Mouse (Mus musculus) cortical plate, adult 2 months (tissue): ENCODE data around the gene Ccnd3. TPM values are rescaled to one million over a fixed set of nuclear protein-coding genes. Genes with fewer than 3 reads are reported as not detected.

Source experiments
- H3K27ac ChIP-seq: fragments of 200-500 bp; 2 replicates; pipeline ENCODE4 v1.5.1; 2012; ENCODE audit warnings: low read length, control low read depth, inconsistent platforms; ENCODE audit not compliant: insufficient read depth
- H3K4me1 ChIP-seq: fragments of 200-500 bp; 2 replicates; pipeline ENCODE4 v1.6.1; 2011; ENCODE audit warnings: low read length; ENCODE audit not compliant: control insufficient read depth, insufficient read depth
- H3K4me3 ChIP-seq: fragments of 200-500 bp; 2 replicates; pipeline ENCODE4 v1.5.1; 2011; ENCODE audit warnings: mild to moderate bottlenecking, low read length, control low read depth; ENCODE audit not compliant: insufficient read depth
- CTCF ChIP-seq: fragments of 200-500 bp; IDR thresholded peaks from 2 replicates; pipeline ENCODE4 v1.5.1; 2011; ENCODE audit warnings: mild to moderate bottlenecking, control low read depth, low read length; ENCODE audit not compliant: insufficient read depth; ENCODE audit errors: extremely low read depth
- POLR2A ChIP-seq: fragments of 200-500 bp; IDR thresholded peaks from 2 replicates; pipeline ENCODE4 v1.6.1; 2011; ENCODE audit warnings: mild to moderate bottlenecking, low read length, control low read depth; ENCODE audit not compliant: insufficient read depth; ENCODE audit errors: extremely low read depth
- polyA plus RNA-seq: library from polyadenylated mRNA; depleted of rRNA; stranded (reverse); fragments of >200 nt; gene quantifications from 2 replicates; pipeline ENCODE4 v1.2.3, GENCODE M21; 2012; rRNA removed

Gene Ccnd3
- polyA plus RNA-seq, 1 experiment = 31.3 TPM

DNA sequence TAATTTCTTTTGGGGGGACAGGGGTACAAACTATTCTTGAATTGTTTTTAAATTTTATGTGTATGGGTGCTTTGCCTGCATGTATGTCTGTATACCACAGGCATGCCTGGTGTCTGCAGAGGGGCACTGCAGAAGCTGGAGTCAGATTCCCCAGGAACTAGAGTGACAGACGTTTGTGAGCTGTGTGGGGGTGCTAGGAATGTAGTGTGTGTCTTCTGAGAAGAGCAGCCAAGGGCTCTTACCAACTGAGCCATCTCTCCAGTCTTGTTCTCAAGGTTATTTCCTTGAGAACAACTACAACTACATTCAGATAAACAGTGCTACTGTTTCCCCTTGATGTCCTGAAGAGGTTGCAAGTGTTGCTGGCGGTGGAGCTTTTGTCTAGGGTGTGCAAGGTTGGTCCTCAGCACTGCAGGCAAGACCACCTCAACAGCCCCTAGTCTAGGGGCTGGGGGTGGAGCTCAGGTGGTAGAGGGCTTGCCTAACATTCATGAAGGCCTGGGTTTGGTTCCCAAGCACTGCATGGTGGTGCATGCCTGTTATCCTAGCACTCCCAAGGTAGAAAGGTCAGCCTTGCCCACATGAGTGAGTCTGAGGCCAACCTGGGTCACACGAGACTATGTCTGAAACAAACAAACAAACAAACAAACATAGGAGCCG, 127.5 kb downstream of the Ccnd3 start:
- TF ChIP-seq POLR2A (no peak), CTCF (no peak)
- Histone ChIP-seq H3K4me1 (peaks cover 3% of the 10 kb centered on the region; the same call in 1 of the 2 replicates), H3K4me3 (no peak overlapping the region), H3K27ac (no peak overlapping the region)

DNA sequence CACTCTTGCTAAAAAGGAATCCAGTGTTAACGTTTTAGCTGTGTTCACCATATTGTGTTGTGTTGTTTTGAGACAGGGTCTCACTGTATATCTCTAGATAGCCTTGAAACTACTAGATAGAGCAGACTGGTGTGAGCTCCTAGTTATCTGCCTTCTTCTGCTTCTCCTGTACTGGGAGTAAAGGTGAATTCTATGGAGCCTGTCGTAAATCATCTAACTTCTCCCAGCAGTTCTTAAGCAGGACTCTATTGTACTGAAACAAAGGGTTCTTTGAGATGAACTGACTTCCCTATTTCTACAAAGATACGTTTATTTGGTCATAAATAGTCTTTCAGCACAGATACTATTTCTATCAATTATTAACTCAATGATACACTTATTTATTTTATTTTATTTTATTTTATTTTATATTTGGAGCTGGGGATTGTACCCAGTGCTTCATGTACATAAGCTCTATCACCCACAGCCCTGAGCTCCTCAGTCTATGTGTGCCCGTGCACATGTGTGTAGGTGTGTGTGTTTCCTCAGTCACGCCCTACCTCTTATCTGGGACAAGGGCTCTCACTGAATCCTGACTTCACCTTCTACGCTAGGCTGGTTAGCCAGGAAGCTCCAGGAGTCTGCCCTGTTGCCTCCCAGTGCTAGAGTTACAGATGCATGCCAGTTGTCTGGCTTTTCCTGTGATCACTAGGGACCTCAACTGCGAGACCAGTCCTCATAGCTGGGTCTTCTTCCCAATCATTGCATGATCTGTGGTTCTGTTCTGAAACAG, 129.3 kb downstream of the Ccnd3 start:
- H3K27ac ChIP-seq = no peak overlapping the region
- H3K4me1 ChIP-seq = peaks cover 3% of the 10 kb centered on the region; the same call in 1 of the 2 replicates
- TF ChIP-seq CTCF (no peak), POLR2A (no peak)
- no peak overlapping the region for H3K4me3 ChIP-seq

DNA sequence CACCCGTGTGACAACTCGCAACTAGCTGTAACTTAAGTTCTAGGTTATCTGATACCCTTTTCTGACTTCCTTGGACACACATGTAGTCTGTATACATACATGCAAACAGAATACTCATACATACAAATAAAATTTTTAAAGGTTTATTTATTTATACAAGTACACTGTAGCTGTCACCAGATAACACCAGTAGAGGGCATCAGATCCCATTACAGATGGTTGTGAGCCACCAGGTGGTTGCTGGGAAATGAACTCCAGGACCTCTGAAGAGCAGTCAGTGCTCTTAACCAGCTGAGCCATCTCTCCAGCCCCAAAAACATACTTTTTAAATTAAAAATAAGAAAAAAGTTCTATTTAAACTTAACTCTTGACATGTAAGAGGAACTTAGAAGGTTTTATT, 138.1 kb downstream of the Ccnd3 start:
- Histone ChIP-seq H3K4me3 (no peak overlapping the region), H3K4me1 (no peaks in the 10 kb centered on the region), H3K27ac (no peak overlapping the region)
- TF ChIP-seq POLR2A = no peak
- no peak for TF ChIP-seq CTCF

DNA sequence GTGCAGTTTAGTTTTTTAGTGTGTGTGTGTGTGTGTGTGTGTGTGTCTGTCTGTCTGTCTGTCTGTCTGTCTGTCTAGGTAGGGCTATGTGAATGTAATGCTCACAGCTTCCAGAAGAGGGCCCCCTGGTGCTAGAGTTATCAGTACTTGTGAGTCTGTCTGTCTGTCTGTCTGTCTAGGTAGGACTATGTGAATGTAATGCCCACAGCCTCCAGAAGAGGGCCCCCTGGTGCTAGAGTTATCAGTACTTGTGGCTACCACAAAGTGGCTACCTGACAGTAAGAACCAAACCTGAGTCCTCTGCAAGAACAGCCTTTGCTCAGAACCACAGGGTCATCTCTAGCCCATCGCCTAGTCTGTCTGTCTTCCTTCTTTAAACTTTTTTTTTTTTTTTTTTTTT, 141.8 kb downstream of the Ccnd3 start:
- no peak overlapping the region for H3K4me3 ChIP-seq
- TF ChIP-seq CTCF = peak; percentile 58
- no peak for TF ChIP-seq POLR2A
- no peaks in the 10 kb centered on the region for H3K4me1 ChIP-seq
- H3K27ac ChIP-seq = no peak overlapping the region

DNA sequence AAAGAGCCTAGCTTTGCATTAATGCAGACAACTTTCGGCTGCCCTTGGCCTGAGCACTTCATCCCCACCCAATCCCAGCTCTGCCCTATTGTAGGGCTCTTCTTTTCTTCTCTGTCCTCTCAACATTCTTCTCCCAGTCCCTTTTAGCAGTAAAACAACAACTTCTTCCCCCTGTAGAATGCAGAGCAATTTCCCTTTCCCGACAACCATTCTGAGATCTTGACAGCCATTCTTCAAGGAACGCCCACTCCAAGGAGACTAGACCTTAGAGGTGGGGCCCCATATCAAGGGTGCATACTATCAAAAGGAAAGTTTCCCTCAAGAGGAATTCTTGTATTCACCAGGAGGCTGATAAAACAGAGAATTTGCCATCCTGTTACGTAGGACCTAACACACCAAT, 144.1 kb downstream of the Ccnd3 start:
- no peaks in the 10 kb centered on the region for H3K4me1 ChIP-seq
- no peak overlapping the region for H3K4me3 ChIP-seq
- TF ChIP-seq POLR2A = no peak
- no peak for TF ChIP-seq CTCF
- H3K27ac ChIP-seq = no peak overlapping the region

Other genes with a start within 250 kb of the Ccnd3 start
- gene Mrps10, start 136.2 kb upstream of the Ccnd3 start, polyA plus RNA-seq = 45.1 and 47.7 TPM in 2 replicates
- gene Guca1b, start 119.7 kb upstream of the Ccnd3 start, polyA plus RNA-seq = 1.2 and 1.3 TPM in 2 replicates
- gene Guca1a, start 104.5 kb upstream of the Ccnd3 start, polyA plus RNA-seq = 0.21 and 0.47 TPM in 2 replicates
- gene AI661453, start 68.4 kb upstream of the Ccnd3 start, polyA plus RNA-seq = 0.25 and 0.28 TPM in 2 replicates
- gene 1700001C19Rik, start 67.7 kb upstream of the Ccnd3 start, polyA plus RNA-seq = 0.21 and 0.33 TPM in 2 replicates
- 25.9 and 28.0 TPM in 2 replicates for gene Taf8, start 2.8 kb upstream of the Ccnd3 start, polyA plus RNA-seq
- gene Bysl, start 106.4 kb downstream of the Ccnd3 start, polyA plus RNA-seq = 17.0 and 17.6 TPM in 2 replicates
- gene Med20, start 106.5 kb downstream of the Ccnd3 start, polyA plus RNA-seq = 32.6 and 34.0 TPM in 2 replicates
- gene Gm20517, start 106.5 kb downstream of the Ccnd3 start, polyA plus RNA-seq = 1.9 and 2.9 TPM in 2 replicates
- gene Usp49, start 125.6 kb downstream of the Ccnd3 start, polyA plus RNA-seq = 12.4 and 12.5 TPM in 2 replicates
- gene Tomm6, start 183.3 kb downstream of the Ccnd3 start, polyA plus RNA-seq = 164 and 167 TPM in 2 replicates
- gene Frs3, start 184.0 kb downstream of the Ccnd3 start, polyA plus RNA-seq = 35.9 and 40.2 TPM in 2 replicates
- gene Gm21981, start 189.4 kb downstream of the Ccnd3 start, polyA plus RNA-seq = 5.8 and 6.7 TPM in 2 replicates
- 0.59 and 1.3 TPM in 2 replicates for gene Prickle4, start 189.7 kb downstream of the Ccnd3 start, polyA plus RNA-seq
- gene Pgc, start 221.8 kb downstream of the Ccnd3 start, polyA plus RNA-seq = not detected in 2 replicates
- 11.1 and 11.4 TPM in 2 replicates for gene Tfeb, start 232.0 kb downstream of the Ccnd3 start, polyA plus RNA-seq